Mouse (Mus musculus) cerebellum, adult 9-11 months (tissue): Measurements from ENCODE around the gene Golph3l.
"Not testable (repeated sequence)": the region's sequence is repeated elsewhere in the genome, so short reads cannot be mapped to it uniquely, and the experiment has no call there.

Experiments used
- DNase-seq: peaks from one replicate; pipeline ENCODE4 v3.0.0; 2022

Gene Golph3l

DNA sequence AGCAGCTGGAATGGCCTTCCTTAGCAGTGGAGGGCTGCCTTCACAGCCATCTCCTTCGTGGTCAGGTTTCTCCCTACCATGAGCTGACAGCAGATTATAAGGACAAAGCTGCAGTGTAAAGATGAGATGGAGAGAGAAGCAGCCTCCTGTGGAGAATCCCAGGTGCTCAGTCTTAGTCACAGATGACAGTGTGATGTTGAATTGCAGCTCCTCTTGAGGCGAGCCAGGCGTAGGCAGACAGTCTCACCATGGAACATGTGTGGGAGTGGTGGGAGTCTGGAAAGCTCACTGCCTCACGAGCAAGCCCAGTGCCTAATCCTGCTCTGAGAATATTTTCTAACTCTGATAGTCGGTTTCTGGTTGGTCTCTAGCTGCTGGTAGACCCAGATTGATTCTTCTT, 39.0 kb downstream of the Golph3l start:
- DNase-seq: no peak

DNA sequence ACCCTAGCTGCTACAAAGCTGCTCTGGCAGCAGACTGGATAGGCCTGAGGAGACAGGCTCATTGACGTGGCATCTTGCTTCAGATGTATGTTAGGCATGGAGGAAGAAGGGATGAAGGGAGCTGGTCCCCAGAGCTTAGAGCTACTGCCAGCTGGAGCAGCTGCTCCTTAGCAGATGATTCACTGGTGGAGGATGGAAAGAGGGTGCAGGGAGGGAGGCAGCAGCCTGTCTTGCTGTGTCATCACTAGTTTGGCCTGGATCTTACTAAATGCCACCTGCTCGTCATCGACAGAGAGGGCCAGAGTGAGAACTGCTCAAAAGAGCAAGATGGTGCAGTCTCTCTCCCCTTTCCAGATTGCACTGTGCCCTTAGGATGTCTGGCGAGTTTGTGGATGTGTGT, 41.0 kb downstream of the Golph3l start:
- DNase-seq: peak; percentile 72

DNA sequence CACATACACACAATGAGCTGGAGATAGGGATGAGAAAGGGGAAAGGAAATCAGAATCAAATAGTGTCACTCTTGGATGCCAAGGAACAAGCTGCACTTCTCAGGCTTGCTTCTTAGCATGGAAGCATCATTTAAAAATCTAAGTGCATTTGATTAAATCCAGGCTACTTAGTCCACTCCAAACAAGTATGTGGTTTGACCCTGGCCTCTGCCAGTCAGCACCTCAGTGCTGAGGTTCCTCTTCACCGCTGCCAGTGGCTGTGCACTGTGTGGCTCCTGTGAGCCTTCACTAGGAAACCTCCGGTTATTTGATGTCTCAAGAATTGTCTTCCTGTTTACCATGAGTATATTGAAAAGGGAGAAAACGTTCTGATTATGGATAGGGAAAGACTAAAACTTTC, 42.1 kb downstream of the Golph3l start:
- DNase-seq: no peak

DNA sequence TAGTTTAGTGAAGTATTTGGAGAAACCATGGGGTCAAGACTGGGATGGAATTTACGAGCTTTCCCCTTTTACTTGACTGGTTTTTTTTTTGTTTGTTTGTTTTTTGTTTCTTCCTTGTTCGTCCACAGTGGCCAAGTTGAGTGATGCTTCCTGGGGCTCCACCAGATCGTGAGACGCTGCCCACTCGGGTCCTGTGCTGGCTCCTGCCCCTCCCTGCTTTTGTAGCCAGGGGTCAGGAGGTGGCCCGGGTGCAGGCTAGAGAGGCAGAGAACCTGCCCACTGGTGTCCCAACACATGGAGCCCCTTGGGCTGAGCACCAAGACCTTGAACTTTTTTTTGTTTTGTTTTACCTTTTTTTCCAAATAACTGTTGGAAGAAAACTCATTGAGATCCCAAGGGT, 42.6 kb downstream of the Golph3l start:
- no peak for DNase-seq

DNA sequence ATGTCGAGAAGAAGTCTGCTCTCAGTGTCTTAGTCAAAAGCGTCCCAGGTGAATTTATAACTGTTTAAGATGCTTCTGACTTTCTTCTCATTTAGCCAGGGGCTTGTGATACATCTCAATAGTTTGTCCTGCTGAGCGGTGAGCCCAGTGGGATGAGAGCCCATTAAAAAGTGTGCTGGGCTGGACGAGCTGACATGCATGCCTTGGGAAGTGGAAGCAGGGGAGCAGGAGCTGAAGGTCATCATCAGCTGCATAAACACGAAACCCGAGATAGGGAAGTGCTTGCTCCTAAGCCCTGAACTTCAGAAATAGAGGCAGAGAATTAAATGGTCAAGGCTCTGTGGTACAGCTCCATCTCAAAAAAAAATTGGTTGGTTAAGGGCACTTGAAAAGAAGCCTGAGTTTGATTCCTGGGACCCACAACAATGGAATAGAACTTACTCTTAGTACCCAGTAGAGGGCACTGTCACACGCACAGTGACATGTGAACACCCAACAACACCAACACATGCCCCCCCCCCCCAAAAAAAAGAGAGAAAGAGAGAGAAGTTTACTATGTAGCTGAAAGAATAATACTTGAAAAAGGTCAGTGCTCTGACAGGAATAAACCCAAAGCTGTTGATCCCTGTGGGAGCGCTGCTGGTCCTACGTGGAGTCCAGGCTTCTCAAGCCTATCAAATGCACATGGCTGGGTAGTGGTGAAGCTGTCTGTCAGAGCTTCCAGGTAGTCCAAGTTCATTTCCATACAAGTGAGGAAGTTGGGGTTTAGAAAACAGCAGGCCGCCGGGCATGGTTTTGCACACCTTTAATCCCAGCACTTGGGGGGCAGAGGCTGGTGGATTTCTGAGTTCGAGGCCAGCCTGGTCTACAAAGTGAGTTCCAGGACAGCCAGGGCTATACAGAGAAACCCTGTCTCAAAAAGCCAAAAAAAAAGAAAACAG, 44.2 kb downstream of the Golph3l start:
- no peak for DNase-seq

DNA sequence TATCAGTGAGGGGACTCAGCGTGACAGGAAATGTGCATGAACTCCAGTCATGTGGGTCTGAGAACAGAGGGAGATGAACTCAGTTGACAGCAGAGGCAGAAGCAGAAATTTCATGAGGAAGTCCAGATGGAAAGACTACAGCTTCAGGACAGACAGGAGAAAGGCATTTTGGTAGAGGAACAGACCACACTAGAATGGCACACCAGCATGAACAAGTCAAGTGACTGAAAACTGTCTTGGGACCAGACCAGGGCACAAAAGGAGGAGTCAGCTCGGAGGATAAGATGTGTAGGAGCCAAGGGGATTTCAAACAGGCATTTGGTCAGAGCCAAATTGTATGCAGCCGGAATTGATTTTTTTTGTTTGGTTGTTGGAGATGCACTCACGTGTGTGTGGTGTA, 46.9 kb downstream of the Golph3l start:
- DNase-seq: no peak

DNA sequence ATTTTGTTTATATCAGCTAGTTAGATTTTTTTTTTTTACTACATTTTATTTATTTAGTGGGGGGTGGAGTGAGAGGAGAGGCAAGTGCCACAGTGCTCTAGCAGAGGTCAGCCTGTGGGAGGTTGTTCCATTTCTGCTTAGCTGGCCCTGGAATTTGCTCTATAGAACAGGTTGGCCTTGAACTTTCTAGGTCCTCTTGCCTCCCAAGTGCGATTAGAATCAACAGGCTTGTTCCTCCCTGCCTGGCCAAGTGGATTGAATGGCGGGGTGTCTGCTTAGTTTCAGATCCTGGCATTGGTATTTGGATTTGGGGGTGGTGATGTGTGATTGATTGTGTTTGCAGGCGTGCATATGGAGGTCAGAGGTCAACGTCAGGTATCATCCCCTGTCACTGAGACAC, 47.3 kb downstream of the Golph3l start:
- no peak for DNase-seq

DNA sequence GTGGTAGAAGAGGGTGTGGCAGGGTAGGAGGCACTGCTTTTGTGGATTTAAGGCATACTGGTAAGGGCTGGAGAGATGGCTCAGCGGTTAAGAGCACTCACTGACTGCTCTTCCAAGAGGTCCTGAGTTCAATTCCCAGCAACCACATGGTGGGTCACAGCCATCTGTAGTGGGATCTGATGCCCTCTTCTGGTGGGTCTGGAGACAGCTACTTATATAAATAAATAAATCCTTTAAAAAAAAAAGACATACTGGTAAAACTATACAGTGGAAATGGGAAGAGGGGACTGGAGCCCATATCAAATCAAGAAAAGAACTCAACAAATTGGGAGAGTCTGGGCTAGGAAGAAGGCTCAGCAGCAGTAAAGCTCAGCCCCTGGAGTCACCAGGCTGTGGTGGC, 51.0 kb downstream of the Golph3l start:
- DNase-seq: no peak

DNA sequence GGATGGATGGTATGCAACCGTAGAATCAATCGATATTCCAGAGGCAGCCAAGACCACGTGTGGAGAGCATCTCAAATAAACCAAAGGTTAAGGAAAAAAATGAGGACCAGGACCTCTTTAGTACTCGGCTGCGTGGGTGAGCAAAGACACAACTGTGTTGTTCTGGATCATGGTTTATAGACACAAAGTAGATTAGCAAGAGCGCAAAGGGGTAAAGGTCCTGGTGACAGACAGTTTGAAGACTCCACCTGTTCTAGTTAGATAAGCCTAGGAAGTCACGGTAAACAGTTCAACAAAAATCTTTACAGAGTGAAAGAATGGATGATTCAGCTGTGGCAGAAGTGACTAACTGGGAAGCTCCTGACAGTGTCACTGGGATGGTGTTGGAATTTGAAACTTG, 54.4 kb downstream of the Golph3l start:
- no peak for DNase-seq

DNA sequence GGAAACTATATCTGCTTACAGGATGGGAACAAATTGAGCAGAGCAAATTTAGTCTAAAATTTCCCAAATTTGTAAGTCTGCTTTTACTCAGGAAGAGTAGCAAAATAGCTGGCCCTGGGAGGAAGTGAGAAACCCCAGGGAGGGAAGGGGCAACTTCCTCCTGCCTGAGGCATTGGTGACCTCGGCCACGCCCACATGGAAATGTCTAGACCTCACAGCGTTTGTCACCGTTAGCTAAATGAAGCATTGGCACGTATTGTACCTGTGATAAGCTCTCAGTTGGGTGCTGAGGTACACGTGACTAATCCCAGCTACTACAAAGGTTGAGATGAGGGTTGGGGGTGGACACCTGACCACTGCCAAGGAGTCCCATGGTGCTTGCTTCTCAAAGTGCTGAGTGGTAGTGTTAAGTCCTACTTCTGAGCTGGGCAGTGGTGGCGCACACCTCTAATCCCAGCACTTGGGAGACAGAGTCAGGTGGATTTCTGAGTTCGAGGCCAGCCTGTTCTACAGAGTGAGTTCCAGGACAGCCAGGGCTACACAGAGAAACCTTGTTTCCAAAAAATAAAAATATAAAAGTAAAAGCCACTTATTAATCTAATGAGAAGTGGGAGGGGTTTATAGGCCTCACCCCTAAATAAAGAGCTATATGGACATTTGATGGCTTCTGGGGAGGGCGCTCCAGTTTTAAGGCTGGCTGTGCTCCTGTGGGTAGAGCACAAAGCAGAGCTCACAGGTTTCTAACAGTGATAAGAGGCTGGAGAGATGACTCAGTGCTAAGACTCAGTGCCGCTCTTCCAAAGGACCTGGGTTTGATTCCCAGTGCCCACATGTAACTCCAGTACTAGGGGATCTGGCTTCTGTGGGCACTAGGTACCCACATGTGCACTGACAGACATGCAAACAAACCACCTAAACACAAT, 56.8 kb downstream of the Golph3l start:
- DNase-seq: no peak

DNA sequence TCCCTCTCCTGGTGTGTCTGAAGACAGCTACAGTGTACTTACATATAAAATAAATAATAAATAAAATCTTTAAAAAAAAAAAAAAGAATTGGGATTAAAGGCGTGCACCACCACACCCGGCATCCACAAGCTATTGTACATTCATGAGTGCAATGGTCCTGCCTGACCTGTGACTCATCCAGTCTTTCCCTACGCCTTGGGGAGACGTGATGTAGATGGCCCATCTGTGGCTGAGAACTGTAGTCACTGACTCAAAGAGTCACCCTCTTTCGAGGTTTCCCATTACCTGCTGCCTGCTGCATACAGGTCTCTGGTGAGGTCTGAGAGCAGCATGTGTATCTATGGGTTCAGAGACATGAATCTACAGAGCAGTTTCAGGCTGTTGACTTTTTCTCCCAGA, 59.3 kb downstream of the Golph3l start:
- DNase-seq: no peak

DNA sequence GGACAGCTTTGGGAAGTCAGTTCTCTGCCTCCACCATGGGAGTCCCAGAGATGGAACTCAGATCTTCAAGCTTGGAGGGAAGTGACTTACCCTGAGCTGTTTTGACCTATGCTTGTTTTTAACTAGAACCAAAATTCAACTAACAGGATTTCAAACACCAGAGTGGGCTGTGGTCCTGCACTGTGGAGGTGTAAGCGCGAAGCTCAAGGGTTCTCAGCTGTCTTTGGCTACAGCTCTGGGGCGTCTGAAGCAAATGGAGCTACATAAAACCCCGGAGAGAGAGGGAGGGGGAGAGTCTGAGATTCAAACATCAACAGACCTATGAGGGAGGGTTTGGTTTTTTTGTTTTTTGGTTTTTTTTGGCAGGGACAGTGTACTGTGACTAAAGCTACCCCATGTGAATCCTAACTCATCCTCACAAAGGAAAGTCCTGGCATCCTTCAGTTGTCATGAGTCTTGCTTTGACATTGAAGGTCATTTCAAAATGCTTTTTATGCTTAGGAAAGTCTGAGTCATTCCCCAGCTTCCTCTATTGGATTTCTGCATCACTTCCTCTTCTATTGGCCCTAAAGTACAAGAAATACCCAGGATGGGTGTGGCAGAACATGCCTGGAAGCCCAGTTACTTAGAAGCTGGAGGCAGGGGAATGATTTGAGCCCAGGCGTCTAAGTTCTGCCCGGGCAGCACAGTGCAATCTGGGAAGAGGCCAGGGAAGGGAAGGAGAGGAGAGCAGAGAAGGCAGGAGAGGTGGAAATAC, 61.7 kb downstream of the Golph3l start:
- no peak for DNase-seq

DNA sequence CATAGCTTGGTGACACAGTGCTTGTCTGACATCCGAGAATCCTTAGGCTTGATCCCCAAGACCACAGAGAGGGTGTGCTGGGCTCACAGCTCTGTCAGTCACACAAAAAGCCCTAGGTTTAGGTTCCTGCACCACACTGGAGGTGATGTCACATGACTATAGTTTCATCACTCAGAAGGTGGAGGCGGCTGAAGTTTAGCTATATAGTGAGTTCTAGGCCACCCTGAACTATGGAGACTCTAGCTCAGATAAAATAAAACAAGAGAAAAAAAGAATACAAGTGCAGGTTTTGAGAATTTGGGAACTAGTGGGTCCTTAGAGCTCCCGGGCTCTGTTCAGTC, 62.3 kb downstream of the Golph3l start:
- no peak for DNase-seq

DNA sequence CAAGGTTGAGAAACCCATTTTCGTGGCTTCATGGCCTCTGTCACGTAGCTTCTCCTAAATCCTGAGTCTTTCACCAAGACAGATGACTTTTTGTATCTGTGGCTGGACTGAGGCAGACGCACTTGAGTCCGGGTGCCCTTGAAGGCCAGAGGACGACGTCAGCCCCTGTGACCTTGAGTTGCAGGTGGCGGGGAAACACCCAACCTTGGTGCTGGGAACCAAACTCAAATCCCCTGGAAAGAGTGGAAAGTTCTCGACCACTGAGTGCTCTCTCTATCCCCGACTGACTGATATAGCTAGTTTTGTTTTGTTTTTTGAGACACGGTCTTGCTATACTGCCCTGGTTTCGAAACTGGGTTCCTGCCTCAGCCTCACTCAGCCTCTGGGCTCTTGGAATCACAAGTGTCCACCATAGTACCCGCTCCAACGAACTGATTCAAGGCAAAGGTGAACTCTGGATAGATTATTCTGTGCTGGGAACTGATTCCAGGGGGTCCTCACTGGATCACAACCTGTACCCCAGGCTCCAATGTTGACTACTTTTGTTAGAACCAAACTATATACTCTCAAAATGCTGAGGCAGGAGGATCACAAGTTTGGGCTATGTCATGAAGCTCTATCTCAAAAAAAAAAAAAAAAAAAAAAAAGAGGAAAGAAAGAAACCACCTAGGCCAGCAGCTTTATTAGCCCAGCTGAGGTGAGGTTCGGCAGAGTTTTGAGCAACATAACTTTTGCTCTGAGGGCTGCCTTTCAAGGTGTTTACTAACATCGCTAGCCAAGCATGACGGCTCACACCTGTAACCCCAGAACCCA, 62.9 kb downstream of the Golph3l start:
- no peak for DNase-seq

DNA sequence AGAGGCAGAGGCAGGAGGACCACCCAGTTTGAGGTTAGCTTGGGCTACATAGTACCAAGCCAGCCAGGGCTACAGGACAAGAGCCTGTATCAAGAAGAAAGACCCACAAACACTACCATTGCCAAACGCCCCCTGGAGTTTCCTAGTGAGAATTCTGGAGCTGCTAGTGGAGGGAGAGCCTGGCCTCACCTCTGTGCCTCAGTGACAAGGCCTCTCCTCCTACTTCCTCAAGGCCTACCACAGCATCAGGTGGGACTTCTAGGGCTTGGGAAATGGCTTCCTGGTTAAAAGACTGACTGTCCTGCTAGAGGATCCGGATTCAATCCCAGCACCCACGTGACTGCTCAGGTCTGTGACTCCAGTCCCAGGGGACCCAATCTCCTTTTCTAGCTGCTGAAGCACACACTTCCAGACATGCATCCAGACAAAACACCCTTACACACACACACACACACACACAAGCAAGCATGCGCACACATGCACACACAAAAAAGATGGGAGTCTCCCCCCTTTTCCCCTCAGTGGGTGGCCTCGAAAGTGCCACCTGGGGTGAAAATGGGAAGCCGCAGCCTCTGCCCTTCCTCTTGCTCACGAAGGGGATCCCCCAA, 63.6 kb downstream of the Golph3l start:
- DNase-seq: no peak

DNA sequence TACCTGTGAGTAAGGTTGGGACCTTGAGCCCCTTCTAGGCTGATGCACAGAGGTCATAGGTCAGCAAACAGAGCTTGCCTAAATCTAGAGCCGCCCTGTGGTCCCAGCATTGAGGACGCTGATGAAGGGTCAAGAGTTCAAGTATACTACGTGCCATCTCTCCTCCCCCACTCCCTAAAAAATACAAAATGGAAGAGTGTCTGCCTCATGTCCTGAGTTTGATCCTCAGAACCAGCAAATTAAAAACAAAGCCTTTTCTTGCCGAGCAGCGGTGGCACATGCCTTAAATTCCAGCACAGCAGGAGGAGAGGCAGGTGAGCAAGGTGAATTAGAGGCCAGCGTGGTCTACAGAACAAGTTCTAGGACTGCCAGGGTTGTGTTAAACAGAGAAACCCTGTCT, 64.1 kb downstream of the Golph3l start:
- DNase-seq: no peak

DNA sequence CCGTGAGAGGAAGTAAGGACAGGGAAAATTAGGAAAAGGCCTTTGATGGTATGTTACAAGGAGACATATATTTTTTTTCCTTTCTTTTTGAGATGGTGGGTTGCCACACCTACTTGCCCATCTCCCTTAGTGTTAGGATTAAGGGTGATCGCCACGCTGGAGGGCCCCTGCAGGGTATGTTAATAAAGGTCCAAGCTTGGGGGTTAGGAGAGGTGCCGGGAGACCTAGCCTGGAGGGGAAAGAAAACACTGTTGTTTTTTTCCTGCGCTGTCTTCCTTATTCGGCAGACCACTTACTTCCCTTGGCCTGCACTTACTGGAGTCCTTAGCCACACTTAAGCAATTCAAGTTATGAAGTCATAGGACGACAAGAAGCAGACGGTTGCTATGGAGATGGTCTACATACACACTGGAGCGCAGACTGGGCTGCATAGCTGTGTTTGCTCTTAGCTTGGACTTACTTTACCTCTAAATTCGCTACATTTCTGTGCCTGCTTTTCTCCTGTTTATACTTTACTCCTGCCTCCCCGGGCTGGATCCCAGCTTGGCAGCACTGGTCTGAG, 64.8 kb downstream of the Golph3l start:
- no peak for DNase-seq

DNA sequence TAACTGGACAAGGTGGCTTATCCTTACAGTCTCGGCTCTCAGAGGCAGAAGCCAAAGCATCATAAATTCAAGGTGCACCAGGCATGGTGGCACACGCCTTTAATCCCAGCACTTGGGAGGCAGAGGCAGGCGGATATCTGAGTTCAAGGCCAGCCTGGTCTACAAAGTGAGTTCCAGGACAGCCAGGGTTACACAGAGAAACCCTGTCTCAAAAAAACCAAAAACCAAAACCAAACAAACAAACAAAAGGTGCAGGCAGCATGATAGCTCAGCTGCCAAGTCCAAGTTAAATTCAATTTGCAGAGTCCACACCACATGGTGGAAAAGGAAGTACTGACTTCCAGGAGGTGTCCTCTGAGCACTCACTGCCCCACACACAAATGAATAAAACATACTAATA, 65.6 kb downstream of the Golph3l start:
- DNase-seq: not testable (repeated sequence)

DNA sequence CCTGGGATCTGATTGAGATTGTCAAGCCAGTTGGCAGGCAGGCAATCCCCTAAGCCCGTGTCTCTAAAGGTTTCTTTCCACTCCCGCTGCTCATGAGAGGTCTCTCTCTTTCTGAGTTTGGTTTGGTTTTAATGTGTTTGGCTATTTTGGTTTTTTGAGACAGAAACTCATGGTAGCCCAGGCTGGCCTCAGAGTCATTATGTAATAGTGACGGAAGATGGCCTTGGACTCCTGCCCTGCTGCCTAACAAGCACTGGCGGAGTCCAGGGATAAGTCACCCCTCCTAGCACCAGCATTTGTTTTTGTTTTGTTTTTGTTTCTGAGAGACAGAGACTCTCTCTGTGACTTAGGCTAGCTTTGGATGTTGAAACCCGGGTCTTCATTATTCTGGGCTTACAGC, 66.7 kb downstream of the Golph3l start:
- no peak for DNase-seq

DNA sequence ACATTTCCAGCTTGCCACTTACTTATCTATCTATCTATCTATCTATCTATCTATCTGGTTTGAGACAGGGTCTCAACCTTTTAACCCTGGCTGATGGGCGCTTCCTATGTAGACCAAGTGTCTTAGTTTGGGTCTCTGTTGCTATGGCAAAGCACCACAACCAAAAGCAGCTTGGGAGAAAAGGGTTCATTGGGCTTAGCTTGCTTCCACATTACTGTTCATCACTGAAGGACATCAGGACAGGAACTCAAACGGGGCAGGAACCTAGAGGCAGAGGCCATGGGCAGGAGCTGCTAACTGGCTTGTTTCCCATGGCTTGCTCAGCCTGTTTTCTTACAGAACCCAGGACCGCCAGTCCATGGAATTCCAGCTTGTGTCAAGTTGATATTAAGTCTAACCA, 68.4 kb downstream of the Golph3l start:
- DNase-seq: no peak

DNA sequence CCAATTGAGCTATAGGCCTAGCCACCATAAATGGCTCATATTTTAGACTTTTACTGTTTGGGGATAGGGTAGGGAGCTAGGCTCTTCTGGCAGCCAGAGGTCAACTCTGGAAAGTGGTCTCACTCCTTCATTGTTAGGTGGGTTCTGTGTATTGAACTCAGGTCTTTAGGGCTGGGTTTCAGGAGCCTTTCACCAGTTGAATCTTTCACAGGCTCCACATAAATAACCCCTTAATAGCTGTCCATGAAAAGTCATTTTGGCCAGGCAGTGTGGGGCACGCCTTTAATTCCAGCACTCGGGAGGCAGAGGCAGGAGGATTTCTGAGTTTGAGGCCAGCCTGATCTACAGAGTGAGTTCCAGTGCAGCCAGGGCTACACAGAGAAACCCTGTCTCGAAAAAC, 69.0 kb downstream of the Golph3l start:
- no peak for DNase-seq
